Mouse (Mus musculus) neural tube, embryonic 14.5 days (tissue): ENCODE data around the gene Rps6kl1. TPM values are rescaled to one million over a fixed set of nuclear protein-coding genes. Genes with fewer than 3 reads are reported as not detected.

ENCODE experiments used
- ATAC-seq: fragments of 200-750 bp; cut with Nextera tagmentation; 2 replicates; pipeline ENCODE4 v1.8.0; 2017; ENCODE audit warnings: low read depth, mild to moderate bottlenecking, moderate TSS enrichment, moderate library complexity
- H3K27ac ChIP-seq: fragments of 300-500 bp; sonication (generic); 2 replicates; pipeline ENCODE4 v1.5.1; 2014; ENCODE audit warnings: low read depth, mild to moderate bottlenecking, control low read depth, low read length, moderate library complexity, mixed read lengths
- H3K27me3 ChIP-seq: fragments of 300-500 bp; sonication (generic); 2 replicates; pipeline ENCODE4 v1.6.1; 2014; ENCODE audit warnings: low read length; ENCODE audit not compliant: control insufficient read depth, insufficient read depth
- H3K36me3 ChIP-seq: fragments of 300-500 bp; sonication (generic); 2 replicates; pipeline ENCODE4 v1.6.1; 2014; ENCODE audit warnings: low read length, mixed read lengths; ENCODE audit not compliant: control insufficient read depth, insufficient read depth
- H3K4me1 ChIP-seq: fragments of 300-500 bp; sonication (generic); 2 replicates; pipeline ENCODE4 v1.6.1; 2014; ENCODE audit warnings: low read length; ENCODE audit not compliant: control insufficient read depth, insufficient read depth
- H3K4me2 ChIP-seq: fragments of 300-500 bp; sonication (generic); 2 replicates; pipeline ENCODE4 v1.6.1; 2014; ENCODE audit warnings: mild to moderate bottlenecking, low read depth, low read length, control low read depth
- H3K4me3 ChIP-seq: fragments of 300-500 bp; sonication (generic); 2 replicates; pipeline ENCODE4 v1.5.1; 2014; ENCODE audit warnings: low read depth, low read length, control low read depth, mixed read lengths
- H3K9ac ChIP-seq: fragments of 300-500 bp; sonication (generic); replicated peaks from 2 replicates; pipeline ENCODE4 v1.6.1; 2014; ENCODE audit warnings: low read depth, mild to moderate bottlenecking, control low read depth, low read length, mixed read lengths
- H3K9me3 ChIP-seq: fragments of 300-500 bp; sonication (generic); 2 replicates; pipeline ENCODE4 v1.6.1; 2016; ENCODE audit warnings: low read length; ENCODE audit not compliant: control insufficient read depth
- WGBS: fragments of 180-500 bp; shearing (Covaris S2); extraction: QIAGEN DNeasy Blood & Tissue Kit; methylation state at CpG from one replicate; pipeline ENCODE4 v1.1.7; 2014; 5-methylcytosine and 5-hydroxymethylcytosine counted together
- polyA plus RNA-seq: library from polyadenylated mRNA; unstranded; fragments of >200 nt; fragmentation: Nextera tagmentation; extraction: Ambion mirVana; gene quantifications from 2 replicates; pipeline ENCODE4 v1.2.1, GENCODE M21; 2014

Rps6kl1 gene
- polyA plus RNA-seq, 1 experiment from 2014 or later = 22.1 TPM

DNA sequence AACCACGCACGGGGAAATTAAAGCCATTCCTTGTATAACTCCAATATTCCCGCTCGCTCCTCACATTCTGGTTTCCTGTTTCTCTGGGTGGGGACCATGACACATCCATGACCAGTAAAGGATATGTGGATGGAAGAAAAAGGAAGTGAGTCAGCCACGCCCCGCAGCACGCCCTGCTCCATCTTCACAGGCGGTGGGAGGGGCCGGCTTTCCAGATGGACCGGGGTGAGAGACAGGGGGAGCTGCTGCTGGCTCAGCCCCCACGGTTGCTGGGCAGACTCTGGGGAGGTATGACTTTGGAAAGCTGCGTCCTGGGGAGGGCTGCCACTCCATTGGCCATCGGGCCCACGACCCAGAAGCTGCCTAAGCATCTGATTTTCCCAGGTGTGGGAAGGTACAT is 57.1 kb downstream of the Rps6kl1 start:
- no peak overlapping the region for H3K4me2 ChIP-seq
- H3K27me3 ChIP-seq = no peaks in the 10 kb centered on the region
- H3K27ac ChIP-seq = no peak overlapping the region
- no peaks in the 10 kb centered on the region for H3K9me3 ChIP-seq
- no peak for ATAC-seq
- no peak overlapping the region for H3K9ac ChIP-seq
- no peaks in the 10 kb centered on the region for H3K36me3 ChIP-seq
- 38% methylated on average over 14 of the region's 14 CpGs for WGBS
- 0 out of 2 replicates have a peak, but pooled peaks cover 3% of the 10 kb centered on the region for H3K4me1 ChIP-seq
- H3K4me3 ChIP-seq = no peak overlapping the region

DNA sequence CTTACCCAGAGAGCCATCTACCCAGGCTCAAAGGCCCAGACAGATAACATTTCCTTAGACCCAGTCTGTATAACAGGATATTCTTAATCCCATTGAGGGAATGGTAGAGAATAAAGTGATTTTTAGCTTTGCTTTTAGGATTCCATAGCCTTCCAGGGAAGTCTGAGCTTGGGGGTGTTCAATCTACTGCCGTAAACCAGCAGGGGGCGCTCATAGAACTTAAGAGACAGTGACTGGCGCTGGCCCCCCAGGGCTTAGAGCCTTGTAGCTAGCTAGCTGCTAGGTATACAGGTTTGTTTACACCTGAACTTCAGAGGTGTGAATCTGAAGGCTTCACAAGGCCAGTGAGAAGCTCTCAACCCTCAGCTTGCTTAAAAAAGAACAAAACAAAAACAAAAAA is 58.9 kb downstream of the Rps6kl1 start:
- Histone ChIP-seq H3K27ac (no peak overlapping the region), H3K36me3 (no peaks in the 10 kb centered on the region; the same call in 1 of the 2 replicates), H3K4me1 (0 out of 2 replicates have a peak, but pooled peaks cover 3% of the 10 kb centered on the region), H3K4me3 (no peak overlapping the region), H3K9me3 (no peaks in the 10 kb centered on the region), H3K4me2 (no peak overlapping the region), H3K27me3 (no peaks in the 10 kb centered on the region), H3K9ac (no peak overlapping the region)
- peak; percentile 44; the same call in 1 of the 2 replicates for ATAC-seq
- 13% methylated on average over 3 of the region's 3 CpGs for WGBS

DNA sequence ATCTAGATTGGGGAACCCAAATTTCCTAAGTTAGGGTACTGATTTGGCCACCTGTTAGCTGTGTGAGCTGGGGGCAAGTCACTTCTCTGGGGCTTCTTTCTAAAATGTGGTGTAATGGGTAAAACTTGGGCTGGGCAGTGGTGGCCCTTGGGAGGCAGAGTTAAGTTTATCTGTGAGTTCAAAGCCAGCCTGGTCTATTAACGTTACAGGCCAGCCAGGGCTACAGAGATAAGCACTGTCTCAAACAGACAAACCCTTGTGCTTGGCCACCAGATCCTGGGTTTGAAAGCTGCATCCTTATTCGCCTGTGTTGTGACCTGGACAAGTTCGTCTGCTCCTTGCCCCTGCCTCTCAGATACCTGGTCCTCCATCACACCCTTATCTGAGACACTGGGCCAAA is 59.9 kb downstream of the Rps6kl1 start:
- no peaks in the 10 kb centered on the region for H3K27me3 ChIP-seq
- no peak overlapping the region for H3K27ac ChIP-seq
- no peak overlapping the region for H3K9ac ChIP-seq
- H3K4me2 ChIP-seq = no peak overlapping the region
- H3K4me3 ChIP-seq = no peak overlapping the region
- no peaks in the 10 kb centered on the region for H3K9me3 ChIP-seq
- H3K36me3 ChIP-seq = no peaks in the 10 kb centered on the region; the same call in 1 of the 2 replicates
- ATAC-seq = no peak
- WGBS = 92% methylated on average over 3 of the region's 3 CpGs
- H3K4me1 ChIP-seq = 0 out of 2 replicates have a peak, but pooled peaks cover 3% of the 10 kb centered on the region

DNA sequence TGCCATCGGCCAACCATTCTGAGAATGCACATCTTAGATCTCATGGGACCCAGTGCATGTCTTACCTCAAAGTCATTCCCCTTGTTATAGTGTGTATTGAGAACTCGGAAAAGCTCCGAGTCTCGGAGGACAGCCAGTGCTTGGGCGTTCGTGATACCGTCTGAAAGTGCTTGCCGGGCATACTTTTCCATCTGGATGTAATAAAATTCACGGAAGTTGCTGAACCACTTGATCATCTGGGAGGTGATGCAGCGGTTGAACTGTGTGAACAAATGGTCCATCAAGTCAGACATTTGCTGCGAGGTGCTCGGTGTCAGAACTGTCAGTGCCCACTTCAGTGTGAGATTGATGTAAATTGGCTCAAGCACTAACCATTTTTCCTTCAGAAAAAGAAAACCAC is 63.2 kb downstream of the Rps6kl1 start:
- H3K9ac ChIP-seq = no peak overlapping the region
- no peak overlapping the region for H3K4me3 ChIP-seq
- H3K27me3 ChIP-seq = no peaks in the 10 kb centered on the region
- 81% methylated on average over 12 of the region's 12 CpGs for WGBS
- no peak for ATAC-seq
- no peaks in the 10 kb centered on the region for H3K9me3 ChIP-seq
- no peaks in the 10 kb centered on the region for H3K4me1 ChIP-seq
- H3K4me2 ChIP-seq = no peak overlapping the region
- no peak overlapping the region for H3K27ac ChIP-seq
- no peaks in the 10 kb centered on the region; the same call in 1 of the 2 replicates for H3K36me3 ChIP-seq

Other genes with a start within 250 kb of the Rps6kl1 start
- 78.5 and 94.1 TPM in 2 replicates for gene Fcf1, start 180.4 kb downstream of the Rps6kl1 start, polyA plus RNA-seq
- 40.4 and 46.0 TPM in 2 replicates for gene Arel1, start 180.4 kb downstream of the Rps6kl1 start, polyA plus RNA-seq
- gene Ylpm1, start 154.9 kb downstream of the Rps6kl1 start, polyA plus RNA-seq = 53.5 and 54.7 TPM in 2 replicates
- gene Prox2, start 40.5 kb downstream of the Rps6kl1 start, polyA plus RNA-seq = 1.0 and 1.9 TPM in 2 replicates
- 103 and 121 TPM in 2 replicates for gene Dlst, start 40.4 kb downstream of the Rps6kl1 start, polyA plus RNA-seq
- 7.9 and 8.9 TPM in 2 replicates for gene Pgf, start 26.5 kb upstream of the Rps6kl1 start, polyA plus RNA-seq
- gene Eif2b2, start 68.2 kb upstream of the Rps6kl1 start, polyA plus RNA-seq = 76.8 and 76.9 TPM in 2 replicates
- gene Mlh3, start 119.3 kb upstream of the Rps6kl1 start, polyA plus RNA-seq = 11.7 and 11.8 TPM in 2 replicates
- 55.7 and 61.2 TPM in 2 replicates for gene Acyp1, start 137.2 kb upstream of the Rps6kl1 start, polyA plus RNA-seq
- gene Zc2hc1c, start 137.3 kb upstream of the Rps6kl1 start, polyA plus RNA-seq = 1.6 and 1.7 TPM in 2 replicates
- 8.9 and 10.0 TPM in 2 replicates for gene Nek9, start 188.1 kb upstream of the Rps6kl1 start, polyA plus RNA-seq
- 209 and 238 TPM in 2 replicates for gene Tmed10, start 223.6 kb upstream of the Rps6kl1 start, polyA plus RNA-seq